Mouse (Mus musculus) Muller cell, postnatal 12 days (primary cell): ENCODE results near the gene Ugt2b34.
"Not testable (repeated sequence)": the region's sequence is repeated elsewhere in the genome, so short reads cannot be mapped to it uniquely, and the experiment has no call there.

ENCODE experiments used
- DNase-seq: peaks from one replicate; pipeline ENCODE4 v3.0.0-alpha.2; 2015; ENCODE audit errors: inconsistent ontology term

Ugt2b34 gene

DNA sequence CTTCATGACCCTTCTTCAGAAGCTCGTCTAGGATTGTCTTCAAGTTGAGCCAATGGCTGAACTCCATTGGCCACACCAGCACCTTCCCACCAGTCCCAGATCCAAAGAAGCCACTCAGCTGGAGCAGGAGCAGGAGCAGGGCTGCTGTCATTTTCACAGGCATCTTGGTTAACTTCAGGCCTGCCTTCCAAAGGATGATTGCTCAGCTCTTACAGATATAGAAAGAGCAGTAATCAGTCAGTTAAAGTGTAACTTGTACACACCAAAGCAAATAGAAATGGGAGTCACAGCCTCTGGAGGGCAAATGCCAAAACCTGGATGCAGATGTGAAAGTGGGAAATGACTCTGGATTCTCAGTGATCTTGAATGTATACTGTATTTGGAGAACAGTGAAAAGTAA lies at the start of gene Ugt2b34:
TSS of gene Ugt2b34 (minus strand) at position 180 of the 400 bp plus-strand sequence.
- no peak for DNase-seq

DNA sequence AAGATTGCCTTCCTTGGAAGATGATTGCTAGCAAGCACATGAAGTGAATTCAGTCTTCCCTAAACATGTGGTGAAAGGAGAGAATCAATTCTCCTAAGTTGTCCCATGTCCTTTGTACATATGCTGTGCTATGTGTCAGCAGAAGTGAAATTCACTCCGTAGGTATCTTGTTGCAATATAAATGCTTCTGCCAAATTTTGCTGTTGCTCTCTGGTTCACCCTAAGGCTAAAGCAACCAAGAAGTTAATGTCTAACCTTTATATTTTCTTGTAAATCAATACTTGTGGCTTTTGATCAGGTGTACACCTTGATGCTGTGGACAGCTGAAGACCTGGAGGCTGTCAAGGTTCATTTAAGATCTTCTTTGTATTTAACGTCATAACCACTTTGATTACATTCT lies 35.4 kb upstream of the Ugt2b34 start:
- no peak for DNase-seq

DNA sequence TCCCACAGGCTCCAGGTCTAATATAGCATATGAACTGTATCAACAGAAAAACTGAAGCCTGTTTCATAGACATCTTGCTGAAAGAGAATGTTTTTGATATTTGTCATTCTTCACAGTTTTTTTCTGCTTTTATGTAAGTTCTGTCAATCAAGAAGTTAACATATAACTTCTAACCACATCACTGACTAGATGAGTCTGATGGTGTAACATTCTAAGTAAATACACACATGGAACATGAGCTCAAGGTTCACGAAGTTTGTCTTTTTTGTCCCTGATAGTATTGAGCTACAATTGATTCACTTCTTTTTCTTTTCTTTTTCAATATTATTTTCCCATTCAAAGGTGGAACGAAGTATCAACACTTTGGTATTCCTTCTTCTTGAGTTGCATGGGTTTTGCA lies 19.7 kb upstream of the Ugt2b34 start, which contains the start of gene Ugt2b1:
TSS of gene Ugt2b1 (minus strand) at position 105 of the 400 bp plus-strand sequence.
- no peak for DNase-seq

DNA sequence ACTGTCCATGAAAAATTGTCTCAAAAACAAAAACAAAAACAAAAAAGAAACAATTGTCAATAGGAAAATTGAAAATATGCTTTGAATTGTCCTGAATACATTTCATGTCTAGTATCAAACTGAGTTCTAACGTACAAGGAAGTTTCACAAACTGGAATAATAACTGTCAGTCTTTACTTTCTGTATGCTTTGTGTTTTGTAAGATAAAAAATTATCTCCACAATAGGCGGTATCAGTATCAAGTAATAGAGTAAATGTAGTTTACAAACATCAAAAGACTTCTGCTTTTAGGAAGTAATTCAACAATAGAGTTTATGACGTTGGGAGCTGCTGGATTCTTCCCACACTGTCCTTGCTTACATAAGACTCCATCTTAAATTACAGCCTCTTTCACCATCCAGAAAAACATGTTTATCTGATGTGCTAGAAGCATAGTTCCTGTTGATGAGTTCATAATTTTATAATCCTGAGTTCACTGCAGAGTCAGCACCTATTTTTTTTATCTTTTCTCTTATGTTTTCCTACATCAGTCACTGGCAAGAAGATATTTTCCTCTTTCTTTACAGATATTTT lies 14.0 kb upstream of the Ugt2b34 start:
- DNase-seq = no peak

DNA sequence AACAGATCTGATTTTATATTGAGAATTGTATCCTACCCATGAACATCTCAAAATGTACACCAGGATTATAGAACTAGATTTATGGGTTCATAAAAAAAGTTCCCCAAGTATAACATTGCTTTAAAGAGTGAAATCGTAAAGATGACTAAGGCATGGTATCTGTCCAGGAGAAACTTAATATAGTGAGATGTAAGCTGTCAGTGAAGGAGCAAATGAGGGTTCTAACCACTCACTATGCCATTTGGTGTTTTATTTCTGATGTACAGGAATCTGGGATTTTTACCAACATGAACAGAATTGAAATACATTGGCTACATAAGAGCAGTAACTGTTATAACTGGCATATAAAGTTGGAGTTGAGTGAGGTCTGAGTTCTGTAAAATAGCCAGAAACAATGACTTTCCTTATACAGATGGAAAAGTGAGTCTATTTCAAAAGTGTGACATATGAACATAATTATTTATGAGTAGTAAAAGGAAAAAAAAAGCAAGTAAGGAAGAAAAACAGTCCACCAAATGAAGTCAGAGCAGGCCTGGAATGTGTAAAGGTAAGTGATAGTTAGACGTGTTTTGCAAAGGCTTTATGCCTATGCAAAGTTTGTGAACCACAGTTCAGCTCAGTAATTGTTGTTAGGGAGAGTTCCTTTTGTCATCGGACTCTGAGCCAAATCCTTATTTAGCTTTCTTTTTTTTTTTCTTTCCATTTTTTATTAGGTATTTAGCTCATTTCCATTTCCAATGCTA lies 4.8 kb upstream of the Ugt2b34 start:
- DNase-seq = no peak

DNA sequence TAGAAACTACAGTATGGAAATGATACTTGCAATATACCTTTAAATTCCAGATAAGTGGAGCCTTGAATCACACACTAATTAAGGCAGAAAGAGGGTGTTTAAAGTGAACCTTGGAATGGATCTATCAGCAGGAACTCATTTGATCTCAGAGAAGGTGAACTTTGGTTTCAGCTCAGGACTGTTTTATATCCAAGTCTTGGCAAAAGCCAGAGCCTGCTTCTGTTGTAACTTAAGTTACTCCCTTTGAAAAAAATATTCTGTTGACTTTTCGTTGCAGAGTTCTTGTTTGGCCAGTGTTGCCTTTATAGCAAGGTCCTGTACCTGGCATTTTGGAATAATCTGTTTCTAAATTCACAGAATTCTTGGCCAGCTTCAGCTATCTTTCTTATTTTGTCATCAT lies 4.0 kb upstream of the Ugt2b34 start:
- DNase-seq = no peak

DNA sequence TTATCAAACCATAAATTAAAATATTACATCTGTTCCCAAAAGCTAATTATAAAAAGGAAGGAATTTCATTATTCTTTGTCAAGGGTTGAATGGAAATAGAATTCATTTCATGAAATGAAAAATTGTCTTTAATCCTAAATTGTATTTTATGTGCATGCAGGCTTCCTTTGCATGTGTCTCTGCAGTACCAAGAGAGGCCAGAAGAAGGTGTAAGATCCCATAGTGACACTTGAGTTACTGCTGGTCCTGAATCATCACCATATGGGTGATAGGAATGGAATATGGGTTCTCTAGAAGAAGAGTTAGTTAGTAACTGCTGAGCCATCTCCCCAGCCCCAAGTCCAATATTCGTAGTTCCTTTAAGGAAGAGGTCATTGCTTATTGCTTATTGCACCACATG lies 16.8 kb downstream of the Ugt2b34 start:
- no peak for DNase-seq

DNA sequence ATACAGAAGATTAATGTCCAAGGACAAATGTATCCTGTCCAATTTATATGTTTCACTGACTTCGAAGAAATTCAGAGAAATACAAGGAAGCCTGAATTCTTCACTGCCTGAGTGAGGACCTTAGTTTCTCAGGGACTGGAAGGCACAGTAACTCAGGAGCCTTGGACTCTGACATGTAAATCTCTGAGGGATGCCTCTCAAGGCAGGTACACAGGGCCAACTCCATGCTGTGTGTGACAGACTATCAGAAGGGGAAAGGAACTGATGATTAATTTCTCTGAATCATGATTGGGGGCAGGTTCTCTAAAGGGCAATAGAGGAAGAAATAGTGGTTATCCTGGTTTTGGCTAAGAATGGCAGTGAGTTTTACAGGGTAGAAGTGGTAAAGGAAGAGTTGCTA lies 18.3 kb downstream of the Ugt2b34 start:
- DNase-seq = no peak

DNA sequence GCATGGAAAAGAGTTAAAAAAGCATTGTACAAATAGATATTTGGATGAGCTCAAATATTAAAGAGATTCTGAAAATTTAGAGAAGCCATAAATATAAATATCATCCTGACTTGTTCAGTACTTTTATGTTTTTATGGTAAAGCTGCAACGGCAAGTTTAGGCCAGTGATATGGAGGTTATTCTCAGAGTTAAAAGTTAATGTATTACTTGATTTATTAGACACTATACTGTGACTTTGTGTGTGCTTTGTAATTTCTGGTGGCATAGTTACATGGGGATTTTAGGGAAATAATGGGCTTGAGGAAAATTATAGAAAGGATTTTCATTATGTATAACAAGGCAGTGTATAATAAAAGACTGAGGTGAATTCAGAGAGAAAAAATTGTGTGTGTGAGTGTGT lies 19.7 kb downstream of the Ugt2b34 start:
- DNase-seq = no peak

DNA sequence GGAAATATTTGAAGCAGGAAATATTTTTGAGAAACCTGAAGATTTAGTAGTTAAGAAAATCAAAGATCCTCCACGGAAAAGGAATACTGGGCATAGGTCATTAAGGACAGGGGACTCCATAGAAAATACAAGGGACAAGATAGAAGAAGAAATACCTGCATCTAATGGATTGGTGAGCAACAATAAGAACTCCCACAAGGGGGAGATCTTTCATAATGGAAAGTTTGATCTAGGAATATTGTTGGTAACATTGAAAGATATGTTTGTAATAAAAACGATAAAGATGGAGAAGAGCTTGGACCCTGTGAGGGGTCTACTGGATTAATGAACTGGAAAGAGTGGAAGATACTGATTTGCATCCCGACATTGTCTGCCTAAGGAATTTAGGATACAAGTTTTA lies 20.1 kb downstream of the Ugt2b34 start:
- no peak for DNase-seq

DNA sequence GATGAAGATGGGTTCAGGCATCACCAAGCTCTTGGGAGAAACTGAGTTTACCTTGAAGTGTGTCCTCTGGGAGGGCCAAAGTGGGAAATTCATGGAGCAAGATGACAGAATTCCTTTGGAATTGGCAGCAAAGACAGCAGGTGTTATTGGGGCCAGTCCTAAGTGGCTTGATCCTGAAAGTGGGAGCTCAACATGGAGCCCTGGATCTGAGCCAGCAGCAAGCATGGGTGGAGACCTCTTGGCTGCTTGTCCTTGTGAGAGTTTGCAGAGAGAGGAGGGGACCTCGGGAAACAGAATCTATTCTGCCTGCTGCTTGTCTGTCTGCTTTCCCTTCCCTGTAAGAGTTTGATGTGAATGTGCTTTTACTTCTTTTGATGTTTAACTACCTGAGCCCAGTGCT lies 34.9 kb downstream of the Ugt2b34 start:
- no peak for DNase-seq

DNA sequence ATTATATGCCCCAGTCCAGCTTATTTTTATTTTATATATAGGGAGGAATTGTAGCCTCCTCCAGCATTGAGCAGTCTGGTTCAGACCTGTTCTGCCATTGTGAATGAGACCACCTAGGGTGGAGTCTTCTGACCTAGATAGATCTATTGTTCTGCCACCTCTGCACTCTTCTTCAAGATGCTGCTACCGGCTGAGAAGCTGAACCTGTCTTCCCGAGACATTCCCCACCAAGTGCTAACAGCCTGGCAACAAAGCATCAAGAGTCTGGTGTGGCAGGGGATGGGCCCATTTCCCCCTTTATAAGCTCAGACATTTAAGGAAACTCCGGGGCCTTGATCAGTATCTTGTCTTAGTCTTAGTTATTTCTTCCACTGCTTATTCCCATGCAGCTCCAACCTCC lies 48.4 kb downstream of the Ugt2b34 start:
- no peak for DNase-seq

DNA sequence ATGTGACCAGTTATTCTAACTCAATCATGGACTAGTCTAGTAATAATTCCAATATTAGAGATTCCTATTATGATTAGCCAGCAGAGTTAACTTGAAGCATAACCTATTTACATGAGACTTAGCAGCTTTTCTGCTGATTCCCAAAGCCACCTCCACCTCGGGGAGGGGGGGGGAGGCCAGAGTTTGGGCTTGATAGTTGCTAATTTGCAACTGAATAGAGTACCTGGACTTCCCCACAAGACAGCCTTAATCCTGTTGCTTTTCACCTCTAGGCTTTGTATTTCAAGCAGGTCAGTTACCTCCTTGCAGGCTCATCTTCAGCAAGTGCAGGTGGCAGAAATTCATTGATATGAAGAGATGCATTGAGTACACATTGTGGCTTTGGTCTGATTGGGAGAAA lies 49.1 kb downstream of the Ugt2b34 start:
- no peak for DNase-seq

DNA sequence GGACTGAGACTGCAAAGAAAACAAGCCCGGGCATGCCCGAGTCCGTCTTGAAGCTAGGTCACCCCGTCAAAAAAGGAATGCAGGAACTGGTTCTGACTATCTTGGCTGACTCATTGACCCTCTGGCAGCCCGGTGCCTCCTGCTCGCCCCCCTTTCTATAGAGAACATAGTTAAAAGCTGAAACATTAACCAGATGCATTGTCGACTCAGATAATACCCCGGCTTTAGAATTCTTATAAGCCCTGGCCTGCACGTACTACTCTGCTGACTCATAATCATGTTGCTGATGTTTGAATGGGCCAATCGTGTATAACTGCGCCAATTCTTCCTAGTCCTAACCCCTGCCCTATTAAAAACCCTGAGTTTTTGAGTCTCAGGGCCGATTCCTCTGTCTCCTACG lies 50.2 kb downstream of the Ugt2b34 start:
- DNase-seq = not testable (repeated sequence)

DNA sequence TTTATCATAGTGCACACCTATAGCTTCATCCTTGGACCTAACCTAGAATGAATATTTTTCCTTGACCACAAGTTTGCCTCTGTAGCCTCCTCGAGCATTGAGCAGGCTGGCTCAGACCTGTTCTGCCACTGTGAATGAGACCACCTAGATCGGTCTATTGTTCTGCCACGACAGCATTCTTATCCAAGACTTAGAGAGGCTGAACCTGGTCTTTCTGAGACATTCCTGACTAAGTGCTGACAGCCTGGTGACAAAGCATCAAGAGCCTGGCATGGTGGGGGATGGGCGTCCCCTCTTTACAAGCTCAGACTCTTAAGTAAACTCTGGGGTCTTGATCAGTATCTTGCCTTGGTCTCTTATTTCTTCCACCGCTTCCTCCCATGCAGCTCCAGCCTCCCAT lies 55.1 kb downstream of the Ugt2b34 start:
- DNase-seq = no peak

DNA sequence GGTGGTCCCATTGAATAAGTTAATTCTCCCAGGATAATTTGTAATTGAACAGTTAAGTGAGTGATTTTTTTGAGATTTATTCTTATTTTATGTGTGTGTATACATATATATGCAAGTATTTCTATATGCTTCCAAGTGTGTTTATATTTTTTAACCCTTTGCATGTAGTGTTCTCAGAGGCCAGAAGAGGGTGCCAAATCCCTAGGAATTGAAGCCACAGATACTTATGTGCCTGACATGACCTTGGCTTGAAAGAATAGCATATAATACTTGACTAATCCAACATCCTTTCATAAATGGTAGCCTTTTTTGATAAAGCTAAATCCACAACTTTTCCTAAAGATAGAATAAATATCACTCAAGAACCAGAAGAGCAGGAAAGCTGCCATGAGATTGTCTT lies 56.6 kb downstream of the Ugt2b34 start:
- no peak for DNase-seq

DNA sequence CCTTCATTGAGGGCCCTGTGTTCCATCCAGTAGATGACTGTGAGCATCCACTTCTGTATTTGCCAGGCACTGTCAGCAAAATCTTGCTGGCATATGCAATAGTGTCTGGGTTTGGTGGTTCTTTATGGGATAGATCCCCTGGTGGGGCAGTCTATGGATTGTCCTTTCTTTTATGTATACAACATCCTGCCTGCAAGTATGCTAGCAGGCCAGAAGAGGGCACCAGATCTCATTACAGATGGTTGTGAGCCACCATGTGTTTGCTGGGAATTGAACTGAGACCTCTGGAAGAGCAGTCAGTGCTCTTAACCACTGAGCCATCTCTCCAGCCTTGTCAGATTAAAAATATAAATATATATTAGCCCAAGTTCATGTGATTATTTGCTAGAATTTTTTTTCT lies 65.5 kb downstream of the Ugt2b34 start:
- not testable (repeated sequence) for DNase-seq

DNA sequence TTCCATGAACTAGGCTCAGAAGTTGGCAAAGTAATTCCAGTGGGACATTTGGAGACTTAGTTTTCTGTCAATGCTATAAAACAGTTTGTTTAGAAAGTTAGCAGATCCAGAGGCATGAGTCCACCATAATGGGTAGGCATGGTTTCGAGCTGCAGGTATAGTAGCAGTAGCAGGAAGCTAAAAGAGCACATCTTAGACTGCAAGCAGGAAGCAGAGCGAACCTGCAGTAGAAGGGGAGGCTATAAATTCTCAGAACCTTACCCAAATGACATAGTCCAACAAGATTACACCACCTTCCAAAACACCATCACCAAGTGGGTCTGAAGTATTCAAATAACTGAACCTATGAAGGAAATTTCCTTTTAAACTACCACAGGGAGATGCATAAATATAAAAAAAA lies 66.5 kb downstream of the Ugt2b34 start:
- no peak for DNase-seq
